Mouse (Mus musculus): ENCODE results near the gene Ttc13. TPM values are rescaled to one million over a fixed set of nuclear protein-coding genes. Genes with fewer than 3 reads are reported as not detected.

The Ttc13 gene
- total RNA-seq, 2 experiments from 2014 or later: 14.9 to 17.6 TPM

Other genes with a start within 250 kb of the Ttc13 start
- 10 to 100 TPM; 21.3 to 21.6 TPM for gene Cog2, start 201.2 kb downstream of the Ttc13 start, total RNA-seq (2021)
- 1 to 10 TPM; 7.4 to 9.4 TPM for gene Agt, start 152.3 kb downstream of the Ttc13 start, total RNA-seq (2021)
- gene Capn9, start 145.9 kb downstream of the Ttc13 start, total RNA-seq (2021): not detected
- gene 2310022B05Rik, start 58.6 kb downstream of the Ttc13 start, total RNA-seq (2021): 10 to 100 TPM; 71.7 to 83.3 TPM
- 1 to 10 TPM; 4.4 to 5.0 TPM for gene Arv1, start 156 bp upstream of the Ttc13 start, total RNA-seq (2021)
- 1 to 10 TPM in 1 of 2 experiments, under 1 TPM in 1; 0.78 to 1.2 TPM for gene Fam89a, start 29.8 kb upstream of the Ttc13 start, total RNA-seq (2021)
- under 1 TPM; 0.53 to 0.73 TPM for gene Trim67, start 71.1 kb upstream of the Ttc13 start, total RNA-seq (2021)
- 100 to 1,000 TPM; 168 to 181 TPM for gene Gnpat, start 141.1 kb upstream of the Ttc13 start, total RNA-seq (2021)
- gene 2810004N23Rik, start 141.1 kb upstream of the Ttc13 start, total RNA-seq (2021): 10 to 100 TPM; 39.7 to 45.5 TPM
- gene Exoc8, start 175.7 kb upstream of the Ttc13 start, total RNA-seq (2021): 10 to 100 TPM; 18.9 to 19.2 TPM
- gene Sprtn, start 175.9 kb upstream of the Ttc13 start, total RNA-seq (2021): 10 to 100 TPM in 1 of 2 experiments, 1 to 10 TPM in 1; 9.5 to 12.2 TPM
- 100 to 1,000 TPM; 272 to 278 TPM for gene Egln1, start 227.3 kb upstream of the Ttc13 start, total RNA-seq (2021)